Mouse (Mus musculus) brain, embryonic 14.5 days (tissue): ENCODE data around the gene Uhrf1. TPM values are rescaled to one million over a fixed set of nuclear protein-coding genes. Genes with fewer than 3 reads are reported as not detected.
A peak's percentile ranks its signal among the peaks of the same experiment; 100 is the strongest.

ENCODE experiments used
- DNase-seq: peaks from one replicate; pipeline ENCODE4 v3.0.0-alpha.2; 2011; ENCODE audit warnings: low read depth
- CTCF ChIP-seq: fragments of 200-500 bp; IDR thresholded peaks from 2 replicates; pipeline ENCODE4 v1.5.1; 2012; ENCODE audit warnings: inconsistent platforms, mild to moderate bottlenecking, moderate library complexity, borderline replicate concordance; ENCODE audit not compliant: insufficient read depth, insufficient read length; ENCODE audit errors: extremely low read depth
- POLR2A ChIP-seq: fragments of 200-500 bp; IDR thresholded peaks from 2 replicates; pipeline ENCODE4 v1.6.1; 2012; ENCODE audit warnings: mild to moderate bottlenecking, inconsistent platforms, borderline replicate concordance; ENCODE audit not compliant: poor library complexity, insufficient read depth, insufficient read length, severe bottlenecking; ENCODE audit errors: extremely low read depth
- polyA plus RNA-seq: library from polyadenylated mRNA; depleted of rRNA; stranded (reverse); fragments of >200 nt; gene quantifications from 2 replicates; pipeline ENCODE4 v1.2.3, GENCODE M21; 2012

Uhrf1 gene
- polyA plus RNA-seq, 1 experiment = 39.8 TPM

- no peak for DNase-seq
- TF ChIP-seq CTCF (no peak), POLR2A (no peak)
Observed at GRCm38 (mm10) chr17:56292531-56293222, 10.4 kb upstream of the Uhrf1 start, which contains the start of gene Plin3. Gene Plin3, minus strand, starts transcription at chr17:56292873.

GRCm38 (mm10) chr17:56293291-56293690, 9.8 kb upstream of the Uhrf1 start:
- TF ChIP-seq POLR2A (no peak), CTCF (no peak)
- no peak for DNase-seq

- peak; percentile 36 for DNase-seq
- TF ChIP-seq POLR2A = no peak
Observed at GRCm38 (mm10) chr17:56294241-56294640, 8.9 kb upstream of the Uhrf1 start.

GRCm38 (mm10) chr17:56296201-56296600, 6.9 kb upstream of the Uhrf1 start:
- TF ChIP-seq POLR2A (no peak), CTCF (no peak)

GRCm38 (mm10) chr17:56298238-56298637, 4.9 kb upstream of the Uhrf1 start:
- TF ChIP-seq POLR2A = no peak
- no peak for TF ChIP-seq CTCF
- no peak for DNase-seq

More at GRCm38 (mm10) chr17:56296201-56296600, 6.9 kb upstream of the Uhrf1 start:
- DNase-seq = no peak

GRCm38 (mm10) chr17:56300186-56300585, 2.9 kb upstream of the Uhrf1 start, which contains the start of gene Arrdc5:
Gene Arrdc5, minus strand, starts transcription at chr17:56300286.
- TF ChIP-seq CTCF (no peak), POLR2A (no peak)
- DNase-seq = no peak

GRCm38 (mm10) chr17:56302363-56302996, 641 bp upstream of the Uhrf1 start:
- DNase-seq = peak; percentile 35

GRCm38 (mm10) chr17:56303847-56304586, 896 bp downstream of the Uhrf1 start:
- TF ChIP-seq CTCF = no peak
- no peak for TF ChIP-seq POLR2A
- peak; percentile 98 for DNase-seq

More at GRCm38 (mm10) chr17:56302363-56302996, 641 bp upstream of the Uhrf1 start:
- TF ChIP-seq POLR2A (no peak), CTCF (no peak)

- no peak for DNase-seq
- TF ChIP-seq POLR2A (no peak), CTCF (no peak)
Observed at GRCm38 (mm10) chr17:56304718-56305117, 1.6 kb downstream of the Uhrf1 start.

- no peak for TF ChIP-seq CTCF
- TF ChIP-seq POLR2A = no peak
- peak; percentile 14 for DNase-seq
Observed at GRCm38 (mm10) chr17:56305156-56305555, 2.0 kb downstream of the Uhrf1 start.

GRCm38 (mm10) chr17:56305826-56306225, 2.7 kb downstream of the Uhrf1 start:
- peak; percentile 8 for DNase-seq
- no peak for TF ChIP-seq POLR2A
- TF ChIP-seq CTCF = peak; percentile 45; the same call in 1 of the 2 replicates

GRCm38 (mm10) chr17:56308088-56308487, 5.0 kb downstream of the Uhrf1 start:
- no peak for TF ChIP-seq POLR2A
- no peak for DNase-seq
